Mouse (Mus musculus): ENCODE data around the gene Tnip1.

Gene Tnip1

GRCm38 (mm10) chr11:54932540-54932939 lies 30.2 kb downstream of the Tnip1 start:
- no peak for DNase-seq (ENCODE audit: low spot score)

- DNase-seq (ENCODE audit: low spot score): no peak
These were observed 31.2 kb downstream of the Tnip1 start for GRCm38 (mm10) chr11:54931405-54932093.

- no peak for DNase-seq (ENCODE audit: low spot score)
These were observed 32.3 kb downstream of the Tnip1 start for GRCm38 (mm10) chr11:54930318-54930979.

GRCm38 (mm10) chr11:54929744-54930143 lies 33.0 kb downstream of the Tnip1 start:
- DNase-seq (ENCODE audit: low spot score): no peak

GRCm38 (mm10) chr11:54929290-54929689 lies 33.4 kb downstream of the Tnip1 start:
- no peak for DNase-seq (ENCODE audit: low spot score)

- no peak for DNase-seq (ENCODE audit: low spot score)
These were observed 33.8 kb downstream of the Tnip1 start for GRCm38 (mm10) chr11:54928886-54929285.

GRCm38 (mm10) chr11:54928219-54928618 lies 34.5 kb downstream of the Tnip1 start:
- DNase-seq (ENCODE audit: low spot score): no peak

GRCm38 (mm10) chr11:54927346-54928140 lies 35.2 kb downstream of the Tnip1 start:
- DNase-seq (ENCODE audit: low spot score): no peak

- DNase-seq (ENCODE audit: low spot score): no peak
These were observed 38.6 kb downstream of the Tnip1 start for GRCm38 (mm10) chr11:54924145-54924544.

- no peak for DNase-seq (ENCODE audit: low spot score)
These were observed 40.2 kb downstream of the Tnip1 start for GRCm38 (mm10) chr11:54922488-54922887.

- no peak for DNase-seq (ENCODE audit: low spot score)
These were observed 40.9 kb downstream of the Tnip1 start for GRCm38 (mm10) chr11:54921798-54922197.

GRCm38 (mm10) chr11:54920973-54921580 lies 41.6 kb downstream of the Tnip1 start:
- no peak for DNase-seq (ENCODE audit: low spot score)

GRCm38 (mm10) chr11:54920127-54920972 lies 42.4 kb downstream of the Tnip1 start:
- DNase-seq (ENCODE audit: low spot score): no peak

- no peak for DNase-seq (ENCODE audit: low spot score)
These were observed 44.4 kb downstream of the Tnip1 start for GRCm38 (mm10) chr11:54918273-54918672.

GRCm38 (mm10) chr11:54917461-54917860 lies 45.3 kb downstream of the Tnip1 start:
- DNase-seq (ENCODE audit: low spot score): no peak

GRCm38 (mm10) chr11:54913841-54914240 lies 48.9 kb downstream of the Tnip1 start:
- no peak for DNase-seq (ENCODE audit: low spot score)

GRCm38 (mm10) chr11:54912503-54913316 lies 50.0 kb downstream of the Tnip1 start:
- DNase-seq (ENCODE audit: low spot score): no peak

- no peak for DNase-seq (ENCODE audit: low spot score)
These were observed 50.8 kb downstream of the Tnip1 start for GRCm38 (mm10) chr11:54911671-54912502.

GRCm38 (mm10) chr11:54911201-54911600 lies 51.5 kb downstream of the Tnip1 start:
- DNase-seq (ENCODE audit: low spot score): no peak
